Mouse (Mus musculus) ZHBTc4 (cell line): ENCODE results near the gene Spcs2.
"Not testable (repeated sequence)": the region's sequence is repeated elsewhere in the genome, so short reads cannot be mapped to it uniquely, and the experiment has no call there.

Source experiments
- DNase-seq: peaks from one replicate; pipeline ENCODE4 v3.0.0-alpha.2; 2011; ENCODE audit warnings: low read depth, low spot score

Gene Spcs2

GRCm38 (mm10) chr7:99824649-99825483 is 38.4 kb downstream of the Spcs2 start:
- no peak for DNase-seq

- no peak for DNase-seq
Measured at GRCm38 (mm10) chr7:99823045-99823663, 40.1 kb downstream of the Spcs2 start.

GRCm38 (mm10) chr7:99822426-99822825 is 40.8 kb downstream of the Spcs2 start:
- no peak for DNase-seq

GRCm38 (mm10) chr7:99821953-99822352 is 41.3 kb downstream of the Spcs2 start:
- no peak for DNase-seq

GRCm38 (mm10) chr7:99818181-99818725 is 45.0 kb downstream of the Spcs2 start:
- not testable (repeated sequence) for DNase-seq

GRCm38 (mm10) chr7:99813394-99813793 is 49.9 kb downstream of the Spcs2 start:
- peak; percentile 54 for DNase-seq

- no peak for DNase-seq
Measured at GRCm38 (mm10) chr7:99811661-99812060, 51.6 kb downstream of the Spcs2 start.

GRCm38 (mm10) chr7:99810814-99811213 is 52.4 kb downstream of the Spcs2 start:
- no peak for DNase-seq

GRCm38 (mm10) chr7:99807043-99807442 is 56.2 kb downstream of the Spcs2 start:
- not testable (repeated sequence) for DNase-seq

- DNase-seq = no peak
Measured at GRCm38 (mm10) chr7:99805340-99805739, 57.9 kb downstream of the Spcs2 start.

GRCm38 (mm10) chr7:99804033-99804432 is 59.2 kb downstream of the Spcs2 start:
- not testable (repeated sequence) for DNase-seq

- no peak for DNase-seq
Measured at GRCm38 (mm10) chr7:99803535-99803934, 59.7 kb downstream of the Spcs2 start.

- no peak for DNase-seq
Measured at GRCm38 (mm10) chr7:99799118-99799517, 64.1 kb downstream of the Spcs2 start.

- peak; percentile 78 for DNase-seq
Measured at GRCm38 (mm10) chr7:99797911-99798647, 65.2 kb downstream of the Spcs2 start.

- DNase-seq = peak; percentile 12
Measured at GRCm38 (mm10) chr7:99797261-99797660, 66.0 kb downstream of the Spcs2 start.

GRCm38 (mm10) chr7:99796471-99796870 is 66.8 kb downstream of the Spcs2 start:
- DNase-seq = no peak

GRCm38 (mm10) chr7:99795192-99795981 is 67.9 kb downstream of the Spcs2 start:
- DNase-seq = no peak

GRCm38 (mm10) chr7:99794096-99794495 is 69.2 kb downstream of the Spcs2 start:
- DNase-seq = no peak

- DNase-seq = no peak
Measured at GRCm38 (mm10) chr7:99790816-99791215, 72.4 kb downstream of the Spcs2 start.

GRCm38 (mm10) chr7:99788563-99788962 is 74.7 kb downstream of the Spcs2 start:
- peak; percentile 7 for DNase-seq

GRCm38 (mm10) chr7:99787935-99788334 is 75.3 kb downstream of the Spcs2 start:
- DNase-seq = no peak
